Mouse (Mus musculus) midbrain, postnatal 0 days (tissue): ENCODE data around the gene Smc4. TPM values are rescaled to one million over a fixed set of nuclear protein-coding genes. Genes with fewer than 3 reads are reported as not detected.

Experiments used
- ATAC-seq: fragments of 200-750 bp; cut with Nextera tagmentation; 2 replicates; pipeline ENCODE4 v1.8.0; 2017; ENCODE audit warnings: moderate number of reproducible peaks, mild to moderate bottlenecking, moderate TSS enrichment, moderate library complexity; ENCODE audit not compliant: low FRiP score
- DNase-seq: peaks from one replicate; pipeline ENCODE4 v3.0.0-alpha.2; 2015; ENCODE audit warnings: low spot score
- H3K27ac ChIP-seq: fragments of 300-500 bp; sonication (generic); 2 replicates; pipeline ENCODE4 v1.5.1; 2014; ENCODE audit warnings: low read depth, mild to moderate bottlenecking, low read length, mixed read lengths
- H3K27me3 ChIP-seq: fragments of 300-500 bp; sonication (generic); 2 replicates; pipeline ENCODE4 v1.6.1; 2014; ENCODE audit warnings: low read length, control low read depth, mixed read lengths; ENCODE audit not compliant: insufficient read depth
- H3K36me3 ChIP-seq: fragments of 300-500 bp; sonication (generic); 2 replicates; pipeline ENCODE4 v1.6.1; 2014; ENCODE audit warnings: low read length, control low read depth, mixed read lengths; ENCODE audit not compliant: insufficient read depth
- H3K4me1 ChIP-seq: fragments of 300-500 bp; sonication (generic); 2 replicates; pipeline ENCODE4 v1.6.1; 2014; ENCODE audit warnings: mild to moderate bottlenecking, control low read depth, antibody characterized with exemption, low read length, mixed read lengths; ENCODE audit not compliant: insufficient read depth
- H3K4me2 ChIP-seq: fragments of 300-500 bp; sonication (generic); 2 replicates; pipeline ENCODE4 v1.6.1; 2014; ENCODE audit warnings: low read depth, mild to moderate bottlenecking, low read length, mixed read lengths; ENCODE audit not compliant: poor library complexity, severe bottlenecking
- H3K4me3 ChIP-seq: fragments of 300-500 bp; sonication (generic); 2 replicates; pipeline ENCODE4 v1.5.1; 2014; ENCODE audit warnings: low read depth, mild to moderate bottlenecking, low read length, moderate library complexity
- H3K9ac ChIP-seq: fragments of 300-500 bp; sonication (generic); replicated peaks from 2 replicates; pipeline ENCODE4 v1.6.1; 2014; ENCODE audit warnings: mild to moderate bottlenecking, low read length, moderate library complexity, mixed read lengths; ENCODE audit not compliant: poor library complexity, severe bottlenecking
- H3K9me3 ChIP-seq: fragments of 300-500 bp; sonication (generic); 2 replicates; pipeline ENCODE4 v1.6.1; 2016; ENCODE audit warnings: low read length, control low read depth
- CTCF ChIP-seq: IDR thresholded peaks from 2 replicates; pipeline ENCODE4 v1.5.1; 2016; ENCODE audit warnings: antibody characterized with exemption, mild to moderate bottlenecking
- WGBS: fragments of 180-500 bp; shearing (Covaris S2); extraction: QIAGEN DNeasy Blood & Tissue Kit; methylation state at CpG from one replicate; pipeline ENCODE4 v1.1.7; 2014; 5-methylcytosine and 5-hydroxymethylcytosine counted together
- polyA plus RNA-seq: library from polyadenylated mRNA; unstranded; fragments of >200 nt; fragmentation: Nextera tagmentation; extraction: Ambion mirVana; gene quantifications from 2 replicates; pipeline ENCODE4 v1.2.1, GENCODE M21; 2015
- total RNA-seq: library from RNA; depleted of rRNA; stranded (reverse); fragments of >200 nt; gene quantifications from 2 replicates; pipeline ENCODE4 v1.2.3, GENCODE M21; 2014; rRNA removed

Gene Smc4
- total RNA-seq (7.4 and 16.5 TPM in 2 replicates), polyA plus RNA-seq (14.4 and 18.1 TPM in 2 replicates)

DNA sequence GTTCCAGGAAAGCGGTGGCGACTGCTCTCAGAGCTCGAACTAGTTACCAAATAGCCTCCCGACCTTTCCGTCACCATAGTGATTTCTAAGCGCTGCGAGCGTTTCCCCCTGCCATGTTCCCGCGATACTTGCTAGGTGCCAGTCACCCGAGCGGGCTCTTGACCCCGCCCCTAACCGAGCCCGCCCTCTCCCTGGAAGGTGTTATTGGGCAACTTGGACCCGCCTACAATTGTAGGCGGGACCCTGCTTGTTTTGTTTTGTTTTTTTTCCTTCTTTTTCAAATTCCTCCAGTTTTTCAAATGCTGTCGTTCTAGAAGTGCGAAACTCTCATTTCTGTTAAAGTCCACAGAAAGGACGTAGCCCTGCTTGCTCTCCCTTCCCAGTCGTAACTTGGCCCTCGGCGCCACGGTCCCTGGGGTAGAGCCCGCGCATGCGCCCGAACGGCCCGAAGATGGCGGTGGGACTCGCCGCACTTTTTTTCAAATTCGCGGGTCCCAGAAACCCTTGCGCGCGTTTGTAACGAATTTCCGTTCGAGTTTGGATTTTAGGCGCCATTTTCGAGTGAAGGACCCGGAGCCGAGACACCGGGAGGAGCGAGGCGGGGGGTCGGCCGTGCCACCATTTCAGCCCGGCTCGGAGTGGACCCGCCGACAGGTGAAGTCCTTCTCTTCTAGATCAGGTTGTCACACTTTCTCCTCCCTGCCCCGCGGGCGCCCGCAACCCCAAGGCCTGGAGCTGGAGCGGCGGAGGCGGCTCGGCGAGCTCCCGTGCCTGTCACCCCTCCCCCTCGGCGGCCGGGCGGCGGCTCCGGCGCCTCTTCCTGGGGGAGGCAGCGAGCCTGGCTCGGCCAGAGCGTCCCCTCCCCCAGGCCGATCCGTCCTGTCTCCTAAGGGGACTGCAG, at the start of gene Smc4, which contains the start of gene Ift80:
Gene Smc4, plus strand, starts transcription at position 302 of the 901 bp plus-strand sequence.
Gene Ift80, minus strand, starts transcription at position 134 of the 901 bp plus-strand sequence.
- Histone ChIP-seq H3K27ac (peak within 1 kb of the TSS; percentile 63), H3K9ac (peak within 1 kb of the TSS; percentile 57), H3K9me3 (no peaks in the 10 kb centered on the region), H3K27me3 (no peaks in the 10 kb centered on the region), H3K4me1 (0 out of 2 replicates have a peak, but pooled peaks cover 3% of the 10 kb centered on the region), H3K4me2 (peak within 1 kb of the TSS; percentile 100), H3K36me3 (no peaks in the 10 kb centered on the region), H3K4me3 (peak within 1 kb of the TSS; percentile 97)
- no peak for TF ChIP-seq CTCF
- ATAC-seq, result peak; percentile 97
- peak; percentile 99 for DNase-seq
- WGBS, result under 1% methylated on average over 72 of the region's 76 CpGs

DNA sequence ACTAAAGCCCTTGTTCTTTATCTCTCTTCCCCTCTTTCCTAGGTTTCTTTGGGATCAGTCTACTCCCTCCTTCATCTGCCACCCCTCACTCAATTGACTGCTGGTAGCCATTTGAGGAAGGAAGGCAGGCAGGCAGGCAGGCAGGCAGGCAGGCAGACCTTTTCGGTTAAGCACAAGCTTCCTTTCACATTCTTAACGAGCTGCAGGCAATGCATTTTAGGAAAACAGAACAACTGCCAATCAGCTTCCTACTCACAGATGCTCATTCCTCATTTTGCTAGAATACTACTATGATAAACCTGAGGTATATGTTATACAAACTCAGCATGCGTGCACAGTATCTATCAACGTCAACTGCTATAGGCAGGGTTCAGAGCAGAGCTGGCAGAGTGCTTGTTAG, 48.1 kb upstream of the Smc4 start:
- Histone ChIP-seq H3K27me3 (no peaks in the 10 kb centered on the region), H3K9ac (no peak overlapping the region), H3K36me3 (0 out of 2 replicates have a peak, but pooled peaks cover 2% of the 10 kb centered on the region), H3K4me3 (no peak overlapping the region), H3K27ac (no peak overlapping the region), H3K4me1 (no peaks in the 10 kb centered on the region), H3K9me3 (no peaks in the 10 kb centered on the region), H3K4me2 (no peak overlapping the region)
- 63% methylated on average over 4 of the region's 4 CpGs for WGBS
- TF ChIP-seq CTCF, result no peak
- DNase-seq (no peak), ATAC-seq (no peak)

DNA sequence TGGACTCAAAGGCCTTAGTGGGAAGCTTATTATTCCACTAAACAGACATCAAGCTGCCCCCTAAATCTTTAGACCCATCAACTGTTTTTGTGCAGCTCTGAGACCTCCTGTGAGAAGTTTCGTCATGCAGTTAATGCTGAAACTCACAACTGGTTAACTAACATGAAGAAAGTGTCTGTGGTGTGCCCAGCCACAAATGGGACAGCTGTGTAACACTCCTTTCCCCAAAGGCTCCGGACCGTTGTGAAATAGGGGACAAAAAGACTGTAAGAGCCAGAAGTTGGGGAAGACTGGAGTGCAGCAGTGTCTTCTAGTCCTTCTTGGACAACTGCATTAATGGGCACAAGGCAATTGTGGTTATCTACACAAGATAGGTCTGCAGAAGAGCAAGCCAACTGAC, 47.1 kb upstream of the Smc4 start:
- Histone ChIP-seq H3K4me3 (no peak overlapping the region), H3K4me1 (no peaks in the 10 kb centered on the region), H3K4me2 (no peak overlapping the region), H3K9me3 (no peaks in the 10 kb centered on the region), H3K27me3 (no peaks in the 10 kb centered on the region), H3K9ac (no peak overlapping the region), H3K27ac (no peak overlapping the region), H3K36me3 (peaks cover 5% of the 10 kb centered on the region; the same call in 1 of the 2 replicates)
- ATAC-seq (no peak), DNase-seq (no peak)
- WGBS, result 89% methylated on average over 3 of the region's 3 CpGs
- no peak for TF ChIP-seq CTCF

DNA sequence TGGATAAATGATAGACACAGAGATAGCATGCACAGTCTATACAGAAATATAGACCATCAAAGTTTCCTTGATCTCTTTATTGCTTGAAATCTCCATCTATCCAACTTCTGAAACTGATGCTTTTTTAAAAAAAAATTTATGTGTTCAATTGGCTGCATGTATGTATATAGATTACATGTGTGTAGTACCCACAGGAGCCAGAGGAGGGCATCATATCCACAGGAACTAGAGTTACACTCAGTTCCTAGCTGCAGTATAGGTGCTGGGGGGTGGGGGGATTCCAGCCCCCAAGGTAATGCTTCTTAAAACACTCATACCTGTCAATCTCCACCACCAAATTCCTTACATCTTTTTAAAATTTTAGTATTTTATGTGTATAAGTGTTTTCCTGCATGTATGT, 39.9 kb upstream of the Smc4 start:
- Histone ChIP-seq H3K9ac (no peak overlapping the region), H3K9me3 (0 out of 2 replicates have a peak, but pooled peaks cover 2% of the 10 kb centered on the region), H3K4me3 (no peak overlapping the region), H3K4me2 (no peak overlapping the region), H3K27ac (no peak overlapping the region), H3K36me3 (peaks cover 16% of the 10 kb centered on the region), H3K27me3 (no peaks in the 10 kb centered on the region), H3K4me1 (no peaks in the 10 kb centered on the region)
- ATAC-seq (no peak), DNase-seq (no peak)
- TF ChIP-seq CTCF, result peak; percentile 48

DNA sequence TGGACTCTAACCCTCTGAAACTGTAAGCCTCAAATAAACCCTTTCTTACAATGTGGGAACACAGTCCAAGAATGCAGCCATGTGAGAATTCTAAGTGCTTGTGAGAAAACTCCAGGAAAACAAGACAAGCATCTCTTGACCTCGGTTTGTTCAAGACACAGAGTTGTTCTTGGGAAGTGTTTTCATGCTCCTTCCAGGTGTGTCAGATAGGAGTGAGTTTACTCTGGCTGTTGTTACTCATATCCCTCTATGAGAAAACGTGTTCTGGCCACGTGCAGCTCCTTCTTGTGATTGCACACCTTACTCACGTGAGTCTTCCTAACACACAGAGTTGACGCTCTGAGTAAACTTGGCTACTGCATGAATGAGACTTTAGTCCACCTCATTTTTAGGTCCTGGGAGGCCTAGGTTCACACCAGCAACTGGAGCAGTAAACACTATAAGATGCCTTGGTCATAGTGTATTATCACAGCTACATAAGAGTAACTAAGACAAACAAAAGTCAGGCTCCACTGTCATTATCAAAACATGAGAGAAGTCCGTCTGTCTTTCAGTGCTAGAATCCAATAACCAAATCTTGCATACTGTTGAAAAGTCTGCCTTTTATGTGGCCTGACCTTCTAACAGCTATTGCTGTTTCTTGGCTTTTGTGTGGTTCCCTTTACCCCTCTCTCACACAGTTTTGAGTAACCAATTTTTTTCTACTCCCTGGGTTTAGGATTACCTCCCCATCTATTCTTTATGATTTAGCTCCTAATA, 37.8 kb upstream of the Smc4 start:
- Histone ChIP-seq H3K36me3 (peaks cover 13% of the 10 kb centered on the region), H3K9ac (no peak overlapping the region), H3K4me1 (no peaks in the 10 kb centered on the region), H3K27me3 (no peaks in the 10 kb centered on the region), H3K9me3 (0 out of 2 replicates have a peak, but pooled peaks cover 2% of the 10 kb centered on the region), H3K27ac (no peak overlapping the region), H3K4me2 (no peak overlapping the region), H3K4me3 (no peak overlapping the region)
- TF ChIP-seq CTCF, result no peak
- WGBS, result 96% methylated on average over 6 of the region's 6 CpGs
- no peak for DNase-seq
- ATAC-seq, result no peak
